Mouse (Mus musculus) small intestine, adult 2 months (tissue): Measurements from ENCODE around the gene Cd248.

ENCODE experiments used
- CTCF ChIP-seq: fragments of 200-500 bp; IDR thresholded peaks from 2 replicates; pipeline ENCODE4 v1.5.1; 2012; ENCODE audit warnings: low read depth, mild to moderate bottlenecking, control low read depth, inconsistent platforms, low read length, moderate library complexity, mixed read lengths; ENCODE audit not compliant: insufficient replicate concordance, insufficient read length; ENCODE audit errors: extremely low read depth
- POLR2A ChIP-seq: fragments of 200-500 bp; IDR thresholded peaks from 2 replicates; pipeline ENCODE4 v1.6.1; 2012; ENCODE audit warnings: low read depth, mild to moderate bottlenecking, control low read depth, inconsistent platforms, low read length, moderate library complexity

DNA sequence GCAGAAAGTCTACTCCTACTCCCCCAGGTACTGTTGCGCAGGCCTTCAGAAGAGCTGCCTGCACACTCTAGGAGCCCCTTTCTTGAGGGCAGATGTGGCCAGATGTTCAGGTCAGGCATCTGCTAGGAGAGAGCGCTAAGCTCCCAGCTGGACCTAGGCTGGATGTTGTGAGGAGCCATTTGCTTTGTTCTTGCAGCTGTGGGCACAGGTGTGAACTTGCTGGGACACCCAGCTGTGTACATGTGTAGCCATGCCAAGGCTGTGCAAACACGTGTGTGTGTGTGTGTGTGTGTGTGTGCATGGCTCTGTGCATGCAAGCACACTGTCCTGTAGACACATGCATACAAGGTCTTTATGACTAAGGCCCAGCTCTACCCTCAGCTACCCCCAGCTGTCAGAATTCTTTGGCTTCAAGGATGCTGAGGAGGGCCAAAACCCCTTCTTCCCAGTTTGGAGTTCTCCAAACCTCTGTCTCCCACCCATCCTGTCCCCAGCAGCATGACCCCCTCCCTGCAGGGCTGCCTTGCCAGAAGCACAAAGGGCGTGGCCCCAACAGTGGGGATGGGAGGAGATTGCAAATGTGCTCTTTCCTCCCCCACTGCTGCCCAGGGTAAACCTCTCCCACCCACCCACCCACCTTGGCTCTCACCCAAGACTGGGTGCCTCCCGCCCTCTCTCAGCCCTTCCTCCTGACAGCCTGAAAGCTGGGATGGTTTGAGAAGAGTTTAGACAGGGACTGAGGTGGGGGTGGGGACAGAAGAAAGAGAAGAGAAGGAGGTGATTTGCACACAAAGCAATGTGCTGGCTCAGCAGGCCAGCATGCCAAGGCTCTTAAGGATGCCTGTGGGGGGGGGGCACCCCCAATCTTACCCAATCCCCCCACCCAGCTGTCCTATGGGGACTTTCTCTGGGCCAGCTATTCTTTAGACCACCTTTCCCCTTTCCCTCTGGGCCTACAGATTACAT is 7.2 kb upstream of the Cd248 start:
- no peak for TF ChIP-seq CTCF
- TF ChIP-seq POLR2A = no peak
